Mouse (Mus musculus): Measurements from ENCODE around the gene Olfr213. TPM values are rescaled to one million over a fixed set of nuclear protein-coding genes. Genes with fewer than 3 reads are reported as not detected.

The Olfr213 gene
- not detected for polyA plus RNA-seq (2015; fragmentation: Illumina TruSeq; extraction: RNeasy Lipid Tissue Mini Kit (QIAGEN cat#74804); ENCODE audit: insufficient read depth, low replicate concordance)

DNA sequence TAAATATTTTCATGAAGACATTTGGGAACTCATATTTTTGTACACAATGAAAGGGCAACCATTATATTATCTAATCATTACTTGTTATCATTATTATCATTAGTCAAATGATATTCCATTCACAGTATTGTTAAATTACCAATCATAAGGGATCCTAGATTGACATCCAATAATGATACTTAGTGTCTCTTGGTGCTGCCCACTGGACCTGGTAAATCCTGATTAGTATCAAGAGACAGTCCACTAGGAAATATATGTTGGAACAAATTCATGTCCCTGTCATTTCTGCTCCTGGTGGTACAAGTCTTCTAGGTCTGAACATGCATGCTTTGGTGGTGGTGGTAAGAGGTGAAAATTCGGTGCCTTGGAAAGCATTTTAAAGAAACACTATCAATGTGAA lies at the start of gene Olfr213:
TSS of gene Olfr213 (plus strand) at position 301 of the 400 bp plus-strand sequence.

GRCm38 (mm10) chr6:116488791-116489190 lies 49.5 kb upstream of the Olfr213 start, which contains the start of gene Olfr211:
Gene Olfr211, plus strand, starts transcription at chr6:116489091.

DNA sequence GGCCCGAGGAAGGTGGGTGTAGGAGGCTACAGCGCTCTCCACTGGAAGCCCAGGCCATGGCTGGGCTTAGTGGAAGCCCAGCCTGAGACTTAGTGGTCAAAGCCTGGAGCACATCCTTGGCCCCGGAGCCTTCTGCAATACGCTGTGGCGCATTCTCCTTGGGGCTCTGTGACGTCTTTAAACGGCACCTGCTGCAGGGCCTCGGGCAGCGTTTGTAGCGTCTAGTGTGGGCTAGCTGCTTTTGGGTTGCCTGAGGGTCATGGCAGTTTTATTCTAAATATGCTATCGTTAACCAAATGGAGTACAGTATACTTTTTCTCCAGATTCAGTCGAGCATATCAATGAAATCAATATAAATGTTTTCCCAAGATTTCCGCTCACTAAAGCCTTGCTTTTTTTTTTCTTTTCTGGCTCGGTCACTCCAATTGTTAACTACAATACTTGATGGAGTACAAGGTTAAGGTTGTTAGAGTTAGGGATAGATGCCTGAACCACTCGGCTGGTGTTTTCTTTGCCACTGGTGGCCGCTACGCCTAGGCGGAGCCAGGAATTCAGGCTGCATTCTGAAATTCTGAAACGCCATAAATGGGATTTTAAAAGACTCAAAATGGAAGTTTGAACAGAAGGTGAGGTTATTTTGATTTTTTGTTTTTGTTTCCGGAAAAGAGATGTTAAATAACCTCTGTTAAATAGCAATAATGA lies 31.8 kb upstream of the Olfr213 start, which contains the start of gene Olfr212:
TSS of gene Olfr212 (plus strand) at position 215 of the 702 bp plus-strand sequence.

GRCm38 (mm10) chr6:116550841-116551240 lies 12.6 kb downstream of the Olfr213 start, which contains the start of gene Gm5580:
Gene Gm5580, plus strand, starts transcription at chr6:116551141.

DNA sequence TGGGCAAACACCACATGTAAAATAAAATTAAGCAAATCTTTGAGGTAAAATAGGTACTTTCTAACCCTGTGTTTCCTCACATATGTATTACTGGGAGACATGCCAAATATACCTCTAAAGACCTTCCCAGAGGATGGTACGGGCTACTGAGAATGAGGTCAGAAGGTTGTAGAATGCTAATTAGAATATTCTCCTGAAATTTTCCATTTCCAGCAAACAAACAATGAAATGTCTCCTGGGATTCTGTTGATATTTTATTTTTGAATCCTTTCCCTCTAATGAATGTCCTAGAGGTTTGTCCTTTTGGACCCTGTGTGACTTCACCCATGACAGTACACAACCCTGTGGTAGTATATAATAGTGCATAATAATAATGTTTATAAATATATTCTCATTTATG lies 15.7 kb downstream of the Olfr213 start, which contains the start of gene Olfr214:
TSS of gene Olfr214 (plus strand) at position 301 of the 400 bp plus-strand sequence.

DNA sequence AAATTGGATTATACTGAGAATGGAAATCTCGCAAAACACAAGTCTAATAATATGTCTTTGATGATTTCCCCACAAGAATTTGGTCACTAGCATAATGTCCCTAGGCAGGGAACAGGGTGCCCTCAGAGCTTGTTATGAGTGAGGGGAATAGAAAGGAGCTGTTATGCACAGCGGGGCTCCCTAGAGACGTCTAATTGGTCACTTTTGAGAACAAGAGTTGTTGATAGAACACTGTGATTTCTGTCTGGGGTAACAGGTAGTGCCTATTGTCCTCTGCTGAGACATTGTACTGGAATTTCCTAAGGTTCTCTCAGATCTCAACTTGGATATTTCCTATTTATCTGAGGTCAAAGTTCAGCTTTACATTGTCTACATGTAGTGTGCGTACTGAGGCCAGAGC lies 45.8 kb downstream of the Olfr213 start, which contains the start of gene Olfr215:
TSS of gene Olfr215 (minus strand) at position 101 of the 400 bp plus-strand sequence.

Other genes starting within 250 kb of the Olfr213 start
- gene March8, start 200.4 kb upstream of the Olfr213 start, polyA plus RNA-seq (2015; fragmentation: Illumina TruSeq; extraction: RNeasy Lipid Tissue Mini Kit (QIAGEN cat#74804); ENCODE audit: insufficient read depth, low replicate concordance): 33.9 TPM
- gene Alox5, start 77.3 kb upstream of the Olfr213 start, polyA plus RNA-seq (2015; fragmentation: Illumina TruSeq; extraction: RNeasy Lipid Tissue Mini Kit (QIAGEN cat#74804); ENCODE audit: insufficient read depth, low replicate concordance): 2.6 TPM
- not detected for gene Olfr211, start 49.4 kb upstream of the Olfr213 start, polyA plus RNA-seq (2015; fragmentation: Illumina TruSeq; extraction: RNeasy Lipid Tissue Mini Kit (QIAGEN cat#74804); ENCODE audit: insufficient read depth, low replicate concordance)
- gene Olfr212, start 31.9 kb upstream of the Olfr213 start, polyA plus RNA-seq (2015; fragmentation: Illumina TruSeq; extraction: RNeasy Lipid Tissue Mini Kit (QIAGEN cat#74804); ENCODE audit: insufficient read depth, low replicate concordance): not detected
- gene Gm5580, start 12.7 kb downstream of the Olfr213 start, polyA plus RNA-seq (2015; fragmentation: Illumina TruSeq; extraction: RNeasy Lipid Tissue Mini Kit (QIAGEN cat#74804); ENCODE audit: insufficient read depth, low replicate concordance): not detected
- not detected for gene Olfr214, start 15.8 kb downstream of the Olfr213 start, polyA plus RNA-seq (2015; fragmentation: Illumina TruSeq; extraction: RNeasy Lipid Tissue Mini Kit (QIAGEN cat#74804); ENCODE audit: insufficient read depth, low replicate concordance)
- not detected for gene Olfr215, start 45.7 kb downstream of the Olfr213 start, polyA plus RNA-seq (2015; fragmentation: Illumina TruSeq; extraction: RNeasy Lipid Tissue Mini Kit (QIAGEN cat#74804); ENCODE audit: insufficient read depth, low replicate concordance)
- 43.1 TPM for gene Zfp422, start 90.5 kb downstream of the Olfr213 start, polyA plus RNA-seq (2015; fragmentation: Illumina TruSeq; extraction: RNeasy Lipid Tissue Mini Kit (QIAGEN cat#74804); ENCODE audit: insufficient read depth, low replicate concordance)
- gene Depp1, start 112.2 kb downstream of the Olfr213 start, polyA plus RNA-seq (2015; fragmentation: Illumina TruSeq; extraction: RNeasy Lipid Tissue Mini Kit (QIAGEN cat#74804); ENCODE audit: insufficient read depth, low replicate concordance): 2.1 TPM
- gene Rassf4, start 135.5 kb downstream of the Olfr213 start, polyA plus RNA-seq (2015; fragmentation: Illumina TruSeq; extraction: RNeasy Lipid Tissue Mini Kit (QIAGEN cat#74804); ENCODE audit: insufficient read depth, low replicate concordance): 55.4 TPM
- gene Tmem72, start 178.5 kb downstream of the Olfr213 start, polyA plus RNA-seq (2015; fragmentation: Illumina TruSeq; extraction: RNeasy Lipid Tissue Mini Kit (QIAGEN cat#74804); ENCODE audit: insufficient read depth, low replicate concordance): 0.06 TPM